Mouse (Mus musculus) urinary bladder, postnatal 14 days (tissue): ENCODE measurements around the gene BC025920.

Experiments used
- DNase-seq: peaks from one replicate; pipeline ENCODE4 v3.0.0; 2021; ENCODE audit warnings: low spot score

BC025920 gene

DNA sequence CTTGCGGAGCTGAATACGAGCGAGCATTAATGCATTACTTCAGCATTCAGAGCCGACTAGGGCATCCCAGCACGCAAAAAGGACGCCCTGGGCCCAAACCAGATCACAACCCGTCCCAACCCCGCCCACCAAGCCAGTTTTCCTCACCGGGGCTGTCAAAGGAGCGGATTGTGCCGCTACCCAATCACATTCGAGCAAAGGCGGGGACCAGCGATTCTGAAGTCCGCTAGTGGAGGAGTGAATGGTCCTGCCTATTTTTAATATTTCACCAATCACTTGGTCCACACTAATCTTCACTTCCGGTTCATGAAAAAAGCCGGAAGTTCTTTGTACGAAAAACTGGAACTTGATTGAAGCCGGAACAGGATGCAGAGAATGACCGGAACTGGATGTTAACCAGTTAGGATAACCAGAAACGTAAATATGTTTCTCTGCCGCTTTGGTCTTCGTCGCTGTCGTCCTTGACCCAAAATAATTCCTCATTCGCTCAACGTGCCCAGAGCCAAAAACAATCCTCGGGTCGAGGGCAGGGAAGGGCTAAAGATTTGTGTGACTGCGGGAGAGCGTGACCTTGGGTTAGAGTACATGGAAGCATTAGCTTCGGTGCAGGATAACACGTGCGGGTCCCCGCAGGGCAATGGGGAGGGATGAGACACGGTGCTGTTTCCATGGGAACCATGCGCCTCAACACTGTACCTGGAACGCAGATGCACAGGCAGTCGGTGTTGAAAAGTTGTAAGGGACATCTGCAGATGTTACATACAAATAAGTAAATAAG lies at the start of gene BC025920:
Gene BC025920, plus strand, starts transcription at position 297 of the 778 bp plus-strand sequence.
- DNase-seq, result peak; percentile 95

DNA sequence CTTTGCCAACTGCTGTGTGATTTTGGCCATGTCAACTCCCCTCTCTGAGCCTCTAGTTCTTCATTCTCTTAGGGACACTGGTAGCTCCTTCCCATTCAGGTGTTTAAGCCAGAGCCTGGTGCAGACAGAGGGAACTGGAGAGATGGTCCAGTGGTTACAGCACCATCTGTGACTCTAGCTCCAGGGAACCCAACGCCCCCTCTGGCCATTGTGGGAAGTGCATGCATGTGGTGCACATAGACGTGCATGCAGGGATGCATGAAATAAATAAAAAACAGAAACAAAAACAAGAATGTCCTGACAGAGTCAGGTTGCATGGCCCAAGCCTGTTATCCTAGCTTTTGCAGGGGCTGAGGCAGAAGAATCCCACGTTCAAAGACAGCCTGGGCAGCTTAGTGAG lies 49.8 kb upstream of the BC025920 start:
- no peak for DNase-seq

DNA sequence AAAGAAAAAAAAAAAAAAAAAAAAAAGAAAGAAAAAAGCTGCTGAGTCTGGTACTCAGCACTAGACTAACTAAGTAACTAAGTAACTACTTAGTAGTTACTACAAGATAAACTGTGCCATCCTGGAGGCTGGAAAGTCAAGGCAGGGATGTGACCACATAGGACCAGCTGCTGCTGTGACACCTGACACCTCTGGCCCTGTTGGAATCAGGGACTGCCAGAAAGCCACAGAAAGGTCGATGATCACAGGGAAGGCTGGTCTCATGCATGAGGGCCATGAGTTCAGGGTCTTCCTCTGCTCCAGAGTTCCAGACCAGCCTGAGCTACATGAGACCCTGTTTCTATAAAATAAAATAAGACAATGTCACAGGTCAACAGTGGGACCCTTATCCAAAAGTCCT lies 48.6 kb upstream of the BC025920 start:
- no peak for DNase-seq

DNA sequence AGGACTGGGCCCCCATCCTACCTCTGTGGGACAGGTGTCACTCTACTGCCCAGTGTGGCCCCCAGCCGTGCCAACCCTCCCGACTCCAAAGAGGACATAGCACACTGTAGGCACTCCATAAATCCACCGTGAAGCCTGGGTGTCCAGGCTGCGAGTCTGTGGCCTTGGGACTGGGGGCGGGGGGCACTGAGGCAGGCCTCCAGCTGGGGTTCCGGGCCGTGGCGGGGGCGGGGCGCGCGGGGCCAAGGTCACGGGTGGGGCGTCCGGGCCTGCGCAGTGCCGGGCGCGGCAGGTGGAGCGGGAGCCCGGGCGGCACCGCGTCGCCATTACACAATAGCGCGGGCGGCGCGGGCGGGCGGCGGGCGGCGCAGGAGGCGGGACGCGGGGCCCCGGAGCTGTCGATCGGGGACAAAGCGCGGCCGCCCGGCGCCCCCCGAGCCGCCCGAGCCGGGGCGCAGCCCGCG lies 46.9 kb upstream of the BC025920 start, which contains the start of gene Aes:
Gene Aes, plus strand, starts transcription at position 326 of the 464 bp plus-strand sequence.
- peak; percentile 80 for DNase-seq

DNA sequence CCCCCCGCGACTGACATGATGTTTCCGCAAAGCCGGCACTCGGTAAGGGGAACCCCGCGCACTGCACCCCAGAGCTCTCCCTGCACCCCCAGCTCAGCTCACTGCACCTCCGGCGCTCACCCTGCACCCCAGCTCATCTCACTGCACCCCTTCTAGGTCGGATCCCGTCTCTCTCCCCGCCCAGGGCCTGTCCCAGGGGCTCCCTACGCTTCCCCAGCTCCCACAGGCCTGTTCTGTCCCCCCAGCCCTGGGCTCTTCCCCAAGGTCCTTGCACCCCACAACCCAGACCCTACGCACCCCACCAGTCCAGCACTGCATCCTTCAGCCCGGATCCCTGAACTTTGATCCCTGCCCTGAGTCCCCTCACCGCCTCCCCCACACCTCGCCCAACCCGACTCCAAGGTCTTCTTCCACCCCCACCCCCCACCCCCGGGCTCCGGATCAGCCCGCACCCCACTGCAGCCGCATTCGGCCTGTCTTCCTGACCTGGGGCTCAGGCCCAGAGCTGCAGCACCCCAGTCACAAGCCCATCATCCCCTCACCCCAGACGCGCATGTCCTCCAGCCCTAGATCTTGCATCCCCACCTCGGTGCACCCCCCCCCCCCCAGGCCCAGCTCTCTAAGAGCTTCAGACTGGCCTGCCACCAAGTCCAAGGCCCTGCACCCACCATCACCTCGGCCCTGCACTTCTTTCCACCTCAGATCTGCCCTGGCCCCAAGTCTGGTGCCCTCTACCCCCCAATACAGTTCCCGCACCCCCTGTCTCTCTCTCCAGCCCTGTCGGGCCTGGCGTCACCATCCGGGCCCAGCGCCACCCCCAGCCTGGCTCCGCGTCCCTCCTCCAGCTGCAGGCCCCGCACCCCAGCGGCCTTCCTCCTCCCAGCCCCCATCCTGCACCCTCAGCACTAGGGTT lies 46.2 kb upstream of the BC025920 start:
- peak; percentile 73 for DNase-seq

DNA sequence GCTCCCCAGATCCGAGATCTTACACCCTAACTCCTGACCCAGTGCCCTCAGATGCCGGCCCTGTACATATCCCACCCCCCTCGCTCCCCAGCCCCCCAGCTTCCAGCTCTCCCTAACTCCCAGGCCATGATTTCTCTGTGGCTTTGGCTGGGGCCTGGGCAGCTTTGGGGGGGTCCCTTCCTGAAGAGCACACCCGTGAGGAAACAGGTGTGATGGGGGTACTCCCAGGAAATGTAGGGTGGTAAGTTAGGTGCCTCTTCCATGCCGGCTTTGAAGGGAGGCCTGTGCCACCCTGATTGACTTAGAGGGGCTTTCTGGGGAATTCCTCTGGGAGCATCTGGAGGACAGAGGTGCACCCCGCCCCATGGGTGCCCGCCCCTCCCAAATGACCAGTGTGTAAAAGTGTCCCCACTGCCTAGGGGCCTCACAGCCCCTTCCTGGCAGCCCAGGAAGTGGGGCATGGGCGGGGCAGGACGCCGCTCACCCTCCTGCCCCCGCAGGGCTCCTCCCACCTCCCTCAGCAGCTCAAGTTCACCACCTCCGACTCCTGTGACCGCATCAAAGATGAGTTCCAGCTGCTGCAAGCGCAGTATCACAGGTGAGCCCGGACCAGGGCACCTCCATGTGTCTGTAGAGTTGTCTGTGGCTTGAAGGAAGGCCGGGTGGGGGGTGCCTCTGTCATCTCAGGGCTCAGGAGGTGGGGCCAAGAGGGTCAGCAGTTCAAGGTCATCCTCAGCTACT lies 45.2 kb upstream of the BC025920 start:
- DNase-seq, result no peak

DNA sequence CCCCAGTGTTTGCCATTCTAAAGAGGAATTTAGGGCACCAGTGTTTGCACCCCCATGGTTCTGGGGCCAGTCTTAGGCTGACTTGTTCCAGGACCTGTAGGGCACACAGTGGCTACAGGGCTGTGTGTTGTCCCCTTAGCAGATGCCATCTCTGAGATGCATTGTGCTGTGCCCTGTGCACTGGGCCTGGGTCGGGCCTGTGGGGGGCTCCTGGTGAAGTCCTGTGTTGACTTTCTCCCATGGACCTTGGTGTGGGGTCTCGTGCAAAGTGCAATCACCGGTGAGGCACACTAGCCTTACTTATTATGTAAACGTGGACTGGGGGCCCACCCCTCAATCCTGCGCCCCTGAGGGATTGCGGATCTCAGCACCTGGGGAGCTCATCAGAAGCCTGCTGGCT lies 43.7 kb upstream of the BC025920 start:
- no peak for DNase-seq

DNA sequence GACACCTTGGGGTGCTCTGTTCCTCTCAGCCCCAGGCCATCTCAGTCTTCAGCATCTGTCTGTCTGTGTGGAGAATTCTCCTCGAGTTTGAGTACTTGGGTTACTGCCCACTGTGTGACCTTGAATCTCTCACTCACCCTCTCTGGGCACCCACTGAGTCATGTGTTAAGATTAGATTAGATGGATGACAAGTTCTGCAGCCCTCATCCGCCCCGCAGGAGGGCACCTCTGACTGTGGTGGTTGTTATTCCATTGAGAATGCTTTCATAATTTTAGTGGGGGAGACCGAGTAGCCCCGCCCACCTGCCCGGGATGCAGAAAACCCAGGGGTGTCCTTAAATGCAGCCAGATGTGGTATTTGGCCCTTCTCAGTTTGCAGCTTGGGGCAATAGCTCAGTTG lies 42.6 kb upstream of the BC025920 start:
- DNase-seq, result no peak

DNA sequence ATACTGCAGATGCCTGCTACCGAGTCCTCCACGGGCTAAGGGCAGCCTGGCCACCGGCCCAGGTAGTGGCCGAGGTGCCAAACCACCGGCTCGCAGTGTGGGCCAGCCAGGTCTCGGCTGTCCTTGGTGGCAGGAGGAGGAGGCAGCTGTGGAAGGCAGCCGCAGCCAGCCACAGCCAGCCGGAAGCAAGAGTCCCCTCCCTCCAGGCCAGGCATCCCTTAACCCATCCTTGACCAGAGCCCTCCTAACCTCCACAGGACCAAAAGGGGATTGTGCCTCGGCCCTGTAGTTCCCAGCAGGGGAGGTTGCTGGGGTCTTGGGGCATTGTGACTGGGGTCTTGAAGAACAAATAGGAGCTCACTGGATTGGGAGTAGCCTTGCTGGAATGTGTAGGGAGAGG lies 41.9 kb upstream of the BC025920 start:
- DNase-seq, result no peak

DNA sequence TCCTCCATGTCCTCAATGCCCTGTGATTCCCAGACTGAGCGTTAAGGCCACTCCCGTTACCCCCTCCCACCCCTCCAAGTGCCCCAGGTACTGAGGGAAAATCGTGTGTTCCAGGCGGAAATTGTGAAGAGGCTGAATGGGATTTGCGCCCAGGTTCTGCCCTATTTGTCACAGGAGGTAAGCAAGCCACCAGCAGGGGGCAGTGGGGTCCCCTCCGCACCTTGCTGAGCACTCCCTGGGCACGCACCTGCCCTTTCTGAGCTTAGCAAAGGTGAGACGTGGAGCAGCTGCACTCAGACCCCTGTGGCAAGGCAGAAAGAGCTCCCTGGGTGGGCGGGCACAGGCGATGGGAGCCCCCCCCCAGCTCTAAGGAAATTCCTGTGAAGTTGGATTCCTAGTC lies 41.3 kb upstream of the BC025920 start:
- DNase-seq, result peak; percentile 68

DNA sequence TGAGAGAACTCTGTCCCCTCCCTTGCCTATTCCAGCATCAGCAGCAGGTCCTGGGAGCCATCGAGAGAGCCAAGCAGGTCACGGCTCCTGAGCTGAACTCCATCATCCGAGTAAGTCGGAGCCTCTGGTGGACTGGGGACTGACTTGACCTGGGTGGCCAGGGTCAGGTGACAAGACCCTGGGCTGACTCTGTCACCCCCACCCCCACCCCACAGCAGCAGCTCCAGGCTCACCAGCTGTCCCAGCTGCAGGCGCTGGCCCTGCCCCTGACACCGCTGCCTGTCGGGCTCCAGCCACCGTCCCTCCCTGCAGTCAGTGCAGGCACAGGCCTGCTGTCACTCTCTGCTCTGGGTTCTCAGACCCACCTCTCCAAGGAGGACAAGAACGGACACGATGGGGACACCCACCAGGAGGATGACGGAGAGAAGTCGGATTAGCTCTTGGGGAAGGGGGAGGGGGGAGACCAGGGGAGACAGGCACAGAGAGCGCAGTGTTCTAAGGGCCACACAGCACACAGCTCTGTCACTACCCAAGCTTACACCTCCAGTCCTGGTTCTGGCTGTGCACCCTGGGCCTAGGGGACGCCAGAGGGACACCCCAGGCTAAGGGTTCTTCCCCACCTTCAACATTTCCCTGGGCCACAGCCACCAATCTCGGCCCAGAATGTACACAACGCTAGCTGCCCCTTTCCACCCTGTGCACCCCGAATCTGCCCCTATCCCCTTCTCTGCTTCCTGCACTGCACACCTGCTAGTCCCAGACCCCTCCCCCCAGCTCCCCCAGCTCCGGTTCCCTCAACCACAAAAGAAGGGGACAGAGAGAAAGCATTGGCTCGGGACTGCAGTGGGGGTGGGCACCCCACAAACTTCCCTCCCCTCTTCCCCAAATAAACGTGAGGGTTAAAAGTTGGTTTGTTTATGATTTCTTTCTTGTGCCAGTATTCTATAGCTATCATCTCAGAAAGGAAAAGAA lies 40.5 kb upstream of the BC025920 start:
- no peak for DNase-seq

DNA sequence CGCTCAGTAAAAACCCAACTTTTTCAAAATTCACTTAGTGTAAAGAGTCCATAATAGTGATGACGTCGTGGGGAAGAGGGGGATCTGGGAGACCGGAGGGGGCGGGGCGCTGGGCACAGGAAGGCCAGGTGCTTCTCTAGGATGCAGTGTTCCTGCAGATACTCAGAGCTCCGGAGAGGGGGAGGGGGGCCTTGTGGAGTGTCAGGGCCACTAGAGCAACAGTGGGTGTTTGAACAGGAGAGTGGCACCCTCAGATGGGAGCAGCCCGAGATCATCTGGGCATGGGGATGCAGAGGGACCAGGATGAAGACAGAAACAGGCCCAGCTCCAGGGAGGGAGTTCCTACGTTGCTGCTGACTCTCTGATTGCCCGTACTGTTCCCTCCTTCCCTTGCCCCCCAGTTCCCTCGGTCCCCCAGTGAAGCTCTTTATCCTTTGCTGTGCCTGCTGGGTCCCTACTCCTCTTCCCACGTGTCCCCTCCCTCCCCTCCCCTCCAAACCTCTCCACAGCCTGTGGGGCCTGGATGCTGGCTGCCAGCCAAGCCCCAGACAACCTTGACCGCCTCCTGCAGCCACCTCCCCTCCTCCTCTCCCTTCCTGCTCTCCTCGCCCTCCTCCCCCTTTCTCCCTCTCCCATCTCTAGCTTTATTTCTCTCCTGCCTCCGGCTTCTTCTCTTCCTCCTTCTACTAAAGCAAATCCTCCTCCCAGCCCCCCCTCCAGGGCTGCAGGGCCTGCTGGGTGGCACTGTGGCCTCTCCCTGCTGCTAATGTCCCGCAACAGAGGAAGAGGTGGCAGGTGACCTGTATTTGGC lies 37.5 kb upstream of the BC025920 start:
- DNase-seq, result peak; percentile 45

DNA sequence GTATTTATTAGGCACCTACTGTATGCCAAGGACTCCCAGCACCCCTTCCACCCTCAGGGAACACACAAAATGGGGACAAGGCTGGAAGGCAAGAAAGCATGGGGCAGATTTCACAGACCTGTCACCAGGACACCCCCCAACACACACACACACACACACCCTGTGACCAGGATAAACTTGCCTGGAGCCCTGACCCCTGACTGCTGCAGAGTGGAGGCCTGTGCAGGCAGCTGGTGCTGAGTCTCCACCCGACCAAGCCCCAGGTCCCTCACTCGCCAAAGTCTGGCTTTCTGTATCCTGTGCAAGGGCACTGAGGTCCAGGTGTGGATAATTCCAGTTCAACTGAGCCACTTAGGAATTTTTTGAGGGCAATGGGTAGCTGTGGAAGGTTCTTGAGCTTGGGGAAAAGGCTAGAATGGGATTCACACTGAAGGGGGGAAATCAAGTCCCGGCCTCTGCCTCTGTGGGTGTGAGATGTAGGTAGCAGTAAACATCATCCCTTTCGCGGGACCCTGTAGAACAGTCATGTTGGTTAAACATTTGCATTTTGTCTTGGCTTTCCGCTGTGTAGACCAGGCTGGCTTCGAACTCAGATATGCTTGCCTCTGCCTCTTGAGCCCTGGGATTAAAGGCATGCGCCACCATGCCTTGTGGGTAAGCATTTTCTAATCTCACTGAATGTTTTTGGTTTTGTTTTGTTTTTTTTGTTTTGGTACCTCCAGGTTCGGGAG lies 36.4 kb upstream of the BC025920 start:
- DNase-seq, result no peak

DNA sequence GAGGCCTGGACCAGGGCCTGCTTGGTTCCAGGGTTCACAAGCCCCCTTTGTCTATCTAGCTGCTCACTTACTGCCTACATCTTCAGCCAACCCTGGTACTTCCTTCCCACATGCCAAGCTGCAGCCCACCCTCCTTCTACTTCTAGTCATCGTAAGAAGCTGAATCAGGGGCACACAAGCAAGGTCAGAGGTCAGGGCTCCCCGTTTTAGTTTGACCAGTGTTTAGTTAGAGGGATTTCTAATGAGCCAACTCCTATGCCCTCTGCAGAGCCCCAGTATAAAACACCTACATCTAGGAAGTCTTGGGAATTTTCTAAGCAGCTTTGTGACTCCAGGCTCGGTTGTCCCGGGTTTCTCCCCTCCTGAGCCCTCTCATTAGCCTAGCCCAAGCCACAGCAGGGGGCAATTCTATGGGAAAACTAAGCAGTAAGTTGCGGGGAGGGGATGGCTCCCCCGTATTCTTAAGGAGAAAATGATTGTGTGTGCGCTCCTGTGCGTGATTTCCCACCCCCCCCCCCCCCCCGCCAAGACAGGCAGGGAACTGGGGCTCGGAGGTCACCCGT lies 35.8 kb upstream of the BC025920 start:
- no peak for DNase-seq

DNA sequence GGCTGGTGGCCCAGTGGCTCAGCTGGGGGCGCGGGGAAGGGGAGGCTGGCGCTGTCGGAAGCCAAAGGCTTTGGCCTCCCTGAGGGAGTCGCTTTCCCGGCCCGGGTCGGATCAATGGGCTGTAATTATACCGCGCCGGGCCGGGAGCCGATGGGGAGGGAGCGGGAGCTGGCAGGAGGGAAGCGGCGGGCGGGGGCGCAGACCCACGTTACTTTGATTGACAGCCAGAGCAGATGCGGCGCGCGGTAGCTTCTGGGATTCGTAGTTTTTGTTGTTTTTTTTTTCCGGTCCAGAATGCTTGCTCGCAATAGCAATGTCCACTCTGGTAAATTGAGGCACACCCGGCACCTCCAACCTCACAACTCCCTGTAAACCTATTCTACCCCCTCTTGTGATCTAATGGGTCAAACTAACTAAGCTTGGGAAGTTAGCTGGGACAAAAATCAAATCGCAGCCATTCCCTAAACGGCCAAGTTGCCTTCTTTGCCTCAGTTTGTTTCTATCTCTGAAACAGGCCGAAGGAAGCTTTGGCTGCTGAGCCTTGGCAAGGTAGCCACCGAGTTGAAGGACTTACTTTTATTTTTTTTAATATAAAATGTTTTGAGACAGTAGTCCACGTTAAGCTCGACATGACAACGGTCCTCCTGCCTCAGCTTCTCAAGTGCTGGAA lies 35.1 kb upstream of the BC025920 start:
- peak; percentile 95 for DNase-seq

DNA sequence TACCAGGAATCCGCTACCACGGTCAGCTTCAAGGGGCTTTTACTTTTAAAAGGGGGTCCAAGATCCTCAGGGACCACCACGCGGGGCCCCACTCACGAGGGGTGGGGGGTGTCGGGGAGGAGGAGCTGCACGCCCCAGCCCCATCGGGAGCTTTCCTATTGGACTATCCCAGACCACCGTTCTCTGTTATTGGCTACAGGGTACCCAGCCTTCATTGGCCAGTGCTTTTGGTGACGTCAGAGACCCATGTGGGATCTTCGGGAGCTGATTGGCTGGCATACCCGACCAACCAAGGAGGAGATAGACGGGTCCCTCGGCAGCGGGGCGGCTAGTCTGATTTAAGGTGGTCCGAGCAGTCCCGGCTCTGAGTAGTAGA lies 34.6 kb upstream of the BC025920 start:
- peak; percentile 99 for DNase-seq

DNA sequence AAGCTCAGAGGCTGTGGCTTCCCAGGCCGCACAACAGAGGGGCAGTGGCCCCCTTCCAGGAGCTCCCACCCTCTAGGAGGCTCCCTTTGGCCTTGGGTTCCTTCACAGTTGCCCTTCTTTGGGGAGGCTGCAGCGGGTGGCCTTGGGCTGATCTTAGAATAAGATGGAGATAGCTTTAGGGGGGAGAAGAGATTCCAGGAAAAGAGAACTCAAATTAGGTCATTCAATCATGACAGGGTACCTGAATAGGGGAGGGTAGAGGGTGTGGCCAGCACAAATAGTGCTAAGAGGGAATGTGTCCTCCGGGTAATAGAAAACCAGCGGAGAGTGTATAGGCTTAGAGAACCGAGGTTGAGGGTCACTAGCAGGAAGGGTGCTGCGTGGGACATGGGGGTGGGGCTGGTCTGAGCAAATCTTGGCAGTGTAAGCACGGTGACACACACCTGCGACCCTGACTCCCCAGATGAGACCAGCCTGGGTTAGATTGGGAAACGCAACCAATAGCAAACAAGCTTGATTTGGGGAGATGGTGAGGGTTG lies 33.9 kb upstream of the BC025920 start:
- DNase-seq, result no peak

DNA sequence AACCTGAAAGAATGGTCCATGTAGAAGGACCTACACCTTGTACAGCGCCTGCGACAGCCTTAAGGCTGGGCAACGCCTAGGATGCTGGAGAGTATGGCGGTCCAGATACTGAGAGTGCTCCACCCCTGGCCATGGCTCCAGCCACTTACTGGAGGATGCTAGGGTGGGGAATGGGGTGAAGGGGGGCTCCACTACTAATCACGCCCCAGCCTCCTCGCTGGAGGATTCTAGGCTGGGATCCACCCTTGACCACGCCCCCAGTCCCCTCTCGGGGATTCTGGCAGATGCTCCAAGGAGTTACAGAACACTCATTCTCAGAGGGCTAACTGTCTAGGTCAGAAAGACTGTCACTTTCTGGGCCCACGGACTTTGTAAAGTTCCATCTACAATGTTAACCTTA lies 33.1 kb upstream of the BC025920 start:
- peak; percentile 73 for DNase-seq
